16 mouse cellular contexts compared by ENCODE assay signal in the genomic region with DNA sequence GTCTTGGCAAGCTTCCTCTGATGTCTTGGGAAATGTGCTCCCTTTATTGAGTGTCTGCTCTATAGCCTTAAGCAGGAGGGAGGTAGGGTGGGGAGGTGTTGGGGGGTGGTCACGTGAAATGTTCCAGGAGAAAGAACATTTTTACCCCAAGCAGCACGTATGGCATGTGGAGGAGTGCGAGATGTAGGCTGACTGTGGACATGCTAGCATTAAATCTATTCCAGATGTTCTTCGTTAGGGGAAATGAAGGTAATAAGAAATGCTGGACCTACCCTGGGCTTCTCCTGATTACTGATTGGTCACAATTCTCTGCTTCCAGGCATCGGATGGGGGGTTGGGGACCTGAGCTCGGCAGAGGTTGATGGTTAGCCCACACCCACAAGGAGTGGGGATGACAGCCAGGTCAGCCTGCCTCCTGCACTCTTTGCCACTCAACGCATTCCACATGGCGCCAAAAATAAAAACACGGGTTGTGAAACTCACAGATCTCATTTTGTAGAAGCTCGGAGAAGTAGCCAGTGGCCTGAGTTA. TPM values are rescaled to one million over a fixed set of nuclear protein-coding genes. Genes with fewer than 3 reads are reported as not detected.
DNase-seq lines count a peak whose midpoint lies in the region; ATAC-seq and TF ChIP-seq lines count a peak whose summit lies in the region.
"Had no signal": no experiment of that assay in that cellular context is flagged by ENCODE, and none has a peak within 500 bp of the region (broad histone marks: within the 10 kb centered on the region; RNA-seq: fewer than 3 reads in every experiment).

No protein-coding gene starts in this region.

- TF ChIP-seq CTCF in stomach, postnatal 0 days (IDR thresholded peaks at IDR 0.05; ENCODE audit: low read depth) = no peak

- no peak overlapping the region for H3K9ac ChIP-seq in heart, embryonic 12.5 days
- no peak overlapping the region for H3K9ac ChIP-seq in stomach, embryonic 14.5 days (replicated peaks; ENCODE audit: low read depth, low read length)
- no peak overlapping the region for H3K9ac ChIP-seq in stomach, postnatal 0 days (ENCODE audit: low read length)
- H3K9ac ChIP-seq in limb, embryonic 12.5 days (replicated peaks) = no peak overlapping the region
- H3K9ac ChIP-seq: liver, embryonic 14.5 days had no signal

- H3K27ac ChIP-seq in heart, embryonic 12.5 days (ENCODE audit: poor library complexity, severe bottlenecking) = no peak overlapping the region
- H3K27ac ChIP-seq in stomach, embryonic 14.5 days (ENCODE audit: low read length) = no peak overlapping the region
- H3K27ac ChIP-seq in stomach, postnatal 0 days (replicated peaks) = no peak overlapping the region
- H3K27ac ChIP-seq in limb, embryonic 12.5 days = peak overlapping the region; percentile 79
- H3K27ac ChIP-seq: hindbrain, postnatal 0 days; left cerebral cortex, adult 2 months; liver, embryonic 14.5 days; midbrain, embryonic 10.5 days had no signal

- 58% methylated on average over 10 of the region's 10 CpGs for WGBS in heart, embryonic 12.5 days
- 74% methylated on average over 10 of the region's 10 CpGs for WGBS in stomach, embryonic 14.5 days
- 80% methylated on average over 10 of the region's 10 CpGs for WGBS in stomach, postnatal 0 days
- 21% methylated on average over 10 of the region's 10 CpGs for WGBS in limb, embryonic 12.5 days

- H3K9me3 ChIP-seq in heart, embryonic 12.5 days (replicated peaks) = no peaks in the 10 kb centered on the region
- H3K9me3 ChIP-seq in stomach, embryonic 14.5 days (ENCODE audit: control insufficient read depth, low read depth, low read length) = no peaks in the 10 kb centered on the region
- no peaks in the 10 kb centered on the region for H3K9me3 ChIP-seq in stomach, postnatal 0 days (ENCODE audit: control insufficient read depth, low read length)
- H3K9me3 ChIP-seq in limb, embryonic 12.5 days = no peaks in the 10 kb centered on the region
- H3K9me3 ChIP-seq: midbrain, embryonic 10.5 days had no signal

- no peaks in the 10 kb centered on the region for H3K36me3 ChIP-seq in heart, embryonic 12.5 days
- no peaks in the 10 kb centered on the region for H3K36me3 ChIP-seq in stomach, embryonic 14.5 days (ENCODE audit: control insufficient read depth, insufficient read depth, low read length)
- no peaks in the 10 kb centered on the region for H3K36me3 ChIP-seq in stomach, postnatal 0 days (ENCODE audit: control insufficient read depth, insufficient read depth, low read length)
- no peaks in the 10 kb centered on the region for H3K36me3 ChIP-seq in limb, embryonic 12.5 days
- H3K36me3 ChIP-seq: midbrain, embryonic 10.5 days had no signal

- no peak overlapping the region for H3K4me3 ChIP-seq in heart, embryonic 12.5 days
- no peak overlapping the region for H3K4me3 ChIP-seq in stomach, embryonic 14.5 days (ENCODE audit: low read depth, low read length)
- H3K4me3 ChIP-seq in stomach, postnatal 0 days (ENCODE audit: low read depth, low read length) = no peak overlapping the region
- no peak overlapping the region for H3K4me3 ChIP-seq in limb, embryonic 12.5 days (replicated peaks)
- H3K4me3 ChIP-seq: left cerebral cortex, adult 2 months; midbrain, embryonic 10.5 days had no signal

- H3K4me2 ChIP-seq in heart, embryonic 12.5 days = no peak overlapping the region
- no peak overlapping the region for H3K4me2 ChIP-seq in stomach, embryonic 14.5 days (replicated peaks; ENCODE audit: low read depth, low read length)
- no peak overlapping the region for H3K4me2 ChIP-seq in stomach, postnatal 0 days (replicated peaks; ENCODE audit: low read depth)
- 0 out of 2 replicates have a peak overlapping the region, but pooled peaks have one; percentile 8 for H3K4me2 ChIP-seq in limb, embryonic 12.5 days

- peaks cover 2% of the 10 kb centered on the region; the same call in 1 of the 2 replicates for H3K4me1 ChIP-seq in heart, embryonic 12.5 days (replicated peaks)
- H3K4me1 ChIP-seq in stomach, embryonic 14.5 days (ENCODE audit: control insufficient read depth, insufficient read depth, low read length) = no peaks in the 10 kb centered on the region
- H3K4me1 ChIP-seq in stomach, postnatal 0 days (replicated peaks; ENCODE audit: control insufficient read depth, insufficient read depth) = no peaks in the 10 kb centered on the region
- H3K4me1 ChIP-seq in limb, embryonic 12.5 days (replicated peaks) = peaks cover 22% of the 10 kb centered on the region

- TF ChIP-seq EP300 in stomach, postnatal 0 days (optimal IDR thresholded peaks at IDR 0.05) = no peak

- peak; percentile 61 to 65 for DNase-seq in heart, adult 18-20 months
- DNase-seq in stomach, postnatal 0 days (ENCODE audit: low spot score) = no peak
- no peak for DNase-seq in MN1 (ENCODE audit: low spot score)
- no peak for DNase-seq in adrenal gland, postnatal 4 days (ENCODE audit: low spot score in 2 of 2)
- DNase-seq: adrenal gland, adult 2 months; cerebellum, postnatal 25 days; kidney, postnatal 36 days; thymus, adult 2 months had no signal

- peaks cover 14% of the 10 kb centered on the region for H3K27me3 ChIP-seq in heart, embryonic 12.5 days (replicated peaks)
- no peaks in the 10 kb centered on the region for H3K27me3 ChIP-seq in stomach, embryonic 14.5 days (ENCODE audit: control insufficient read depth, insufficient read depth, low read length)
- no peaks in the 10 kb centered on the region for H3K27me3 ChIP-seq in stomach, postnatal 0 days (ENCODE audit: control insufficient read depth, insufficient read depth, low read length)
- H3K27me3 ChIP-seq in limb, embryonic 12.5 days = peaks cover 9% of the 10 kb centered on the region

- no peak for ATAC-seq in heart, embryonic 12.5 days (ENCODE audit: insufficient number of reproducible peaks, low FRiP score)
- ATAC-seq in stomach, embryonic 14.5 days (ENCODE audit: insufficient number of reproducible peaks, insufficient read depth, low FRiP score, low read depth) = 0 out of 2 replicates have a peak, but pooled peaks have one; percentile 10
- ATAC-seq in stomach, postnatal 0 days (ENCODE audit: low FRiP score, low TSS enrichment) = no peak
- peak; percentile 82 for ATAC-seq in limb, embryonic 12.5 days (ENCODE audit: insufficient number of reproducible peaks, insufficient read depth, low FRiP score, low TSS enrichment, low read depth)
- ATAC-seq in CD4-positive, CD25-positive, alpha-beta regulatory T cell, adult 4 months = no peak
- ATAC-seq: hindbrain, postnatal 0 days had no signal

RNA-seq across cellular contexts. Expression of a gene that starts 5.9 kb away (rescaled TPM):
- total RNA-seq in heart, adult 18-20 months (2021) = 10 to 100 TPM in 1 of 2 experiments, 1 to 10 TPM in 1; 5.3 to 12.0 TPM
- 2.3 and 3.1 TPM in 2 replicates for polyA plus RNA-seq in heart, embryonic 12.5 days (2016; fragmentation: Nextera tagmentation; extraction: Ambion mirVana)
- polyA plus RNA-seq in stomach, embryonic 14.5 days (2014; fragmentation: Nextera tagmentation; extraction: Ambion mirVana) = 2.4 and 3.1 TPM in 2 replicates
- 1.1 and 1.2 TPM in 2 replicates for polyA plus RNA-seq in stomach, postnatal 0 days (2015; fragmentation: Nextera tagmentation; extraction: Ambion mirVana)
- polyA plus RNA-seq in limb, embryonic 12.5 days (2016; fragmentation: Nextera tagmentation; extraction: Ambion mirVana) = 1.9 and 3.0 TPM in 2 replicates
- total RNA-seq in adrenal gland, postnatal 4 days (2021) = 1 to 10 TPM; 5.0 to 7.1 TPM
- 1 to 10 TPM; 2.2 to 2.3 TPM for polyA plus RNA-seq in CD4-positive, CD25-positive, alpha-beta regulatory T cell, adult 4 months (2017; shearing (Covaris generic))

RNA-seq across cellular contexts. Expression of a gene that starts 41.5 kb away (rescaled TPM):
- under 1 TPM; 0.37 to 0.95 TPM for total RNA-seq in heart, adult 18-20 months (2021)
- polyA plus RNA-seq in heart, embryonic 12.5 days (2016; fragmentation: Nextera tagmentation; extraction: Ambion mirVana) = 0.95 and 2.1 TPM in 2 replicates
- polyA plus RNA-seq in stomach, embryonic 14.5 days (2014; fragmentation: Nextera tagmentation; extraction: Ambion mirVana) = 2.0 and 2.3 TPM in 2 replicates
- polyA plus RNA-seq in stomach, postnatal 0 days (2015; fragmentation: Nextera tagmentation; extraction: Ambion mirVana) = 1.7 and 1.8 TPM in 2 replicates
- 3.5 and 3.7 TPM in 2 replicates for polyA plus RNA-seq in limb, embryonic 12.5 days (2016; fragmentation: Nextera tagmentation; extraction: Ambion mirVana)
- total RNA-seq in adrenal gland, postnatal 4 days (2021) = 1 to 10 TPM; 4.4 to 5.3 TPM
- under 1 TPM; 0.46 to 0.62 TPM for polyA plus RNA-seq in CD4-positive, CD25-positive, alpha-beta regulatory T cell, adult 4 months (2017; shearing (Covaris generic))

RNA-seq across cellular contexts. Expression of a gene that starts 41.7 kb away (rescaled TPM):
- 1 to 10 TPM in 1 of 2 experiments, under 1 TPM in 1; 0.77 to 1.2 TPM for total RNA-seq in heart, adult 18-20 months (2021)
- polyA plus RNA-seq in heart, embryonic 12.5 days (2016; fragmentation: Nextera tagmentation; extraction: Ambion mirVana) = 3.9 and 5.4 TPM in 2 replicates
- 8.1 and 9.2 TPM in 2 replicates for polyA plus RNA-seq in stomach, embryonic 14.5 days (2014; fragmentation: Nextera tagmentation; extraction: Ambion mirVana)
- 2.4 and 2.9 TPM in 2 replicates for polyA plus RNA-seq in stomach, postnatal 0 days (2015; fragmentation: Nextera tagmentation; extraction: Ambion mirVana)
- polyA plus RNA-seq in limb, embryonic 12.5 days (2016; fragmentation: Nextera tagmentation; extraction: Ambion mirVana) = 9.8 and 10.1 TPM in 2 replicates
- total RNA-seq in adrenal gland, postnatal 4 days (2021) = 1 to 10 TPM; 6.0 TPM
- 1 to 10 TPM; 4.6 to 9.5 TPM for polyA plus RNA-seq in CD4-positive, CD25-positive, alpha-beta regulatory T cell, adult 4 months (2017; shearing (Covaris generic))

Comparison
In these comparisons a context has a peak if more than half of its experiments do, and no peak if none do; other contexts are left out.
1. ATAC-seq: peak in stomach, embryonic 14.5 days (single experiment) and limb, embryonic 12.5 days (single experiment); none in heart, embryonic 12.5 days (single experiment), stomach, postnatal 0 days (single experiment) and CD4-positive, CD25-positive, alpha-beta regulatory T cell, adult 4 months (single experiment).
2. DNase-seq: peak in heart, adult 18-20 months (2 of 2); none in stomach, postnatal 0 days (single experiment), MN1 (single experiment) and adrenal gland, postnatal 4 days (0 of 2).